In genomic region chr5:89679871-89680536, GRCm38 (mm10) we compare ENCODE assay signal across 8 mouse cellular contexts.
DNase-seq lines count a peak whose midpoint lies in the region; ATAC-seq and TF ChIP-seq lines count a peak whose summit lies in the region.

No protein-coding gene starts in this region.

- TF ChIP-seq CTCF in forebrain, postnatal 0 days (IDR thresholded peaks at IDR 0.05; ENCODE audit: low read depth): peak; percentile 65

- H3K4me2 ChIP-seq in forebrain, postnatal 0 days (ENCODE audit: low read depth): no peak overlapping the region
- no peak overlapping the region for H3K4me2 ChIP-seq in forebrain, embryonic 16.5 days (ENCODE audit: low read length)
- no peak overlapping the region for H3K4me2 ChIP-seq in neural tube, embryonic 11.5 days (ENCODE audit: low read depth)

- no peak overlapping the region for H3K9ac ChIP-seq in forebrain, postnatal 0 days
- H3K9ac ChIP-seq in forebrain, embryonic 16.5 days (replicated peaks; ENCODE audit: low read depth, low read length): no peak overlapping the region
- no peak overlapping the region for H3K9ac ChIP-seq in neural tube, embryonic 11.5 days (ENCODE audit: low read length)

- H3K4me1 ChIP-seq in forebrain, postnatal 0 days (ENCODE audit: insufficient read depth): no peaks in the 10 kb centered on the region
- no peaks in the 10 kb centered on the region for H3K4me1 ChIP-seq in forebrain, embryonic 16.5 days (replicated peaks; ENCODE audit: control insufficient read depth, insufficient read depth, low read length)
- no peaks in the 10 kb centered on the region for H3K4me1 ChIP-seq in neural tube, embryonic 11.5 days (ENCODE audit: control insufficient read depth, insufficient read depth, low read length)

- DNase-seq in forebrain, postnatal 0 days: peak; percentile 88
- DNase-seq in neural tube, embryonic 11.5 days (ENCODE audit: low spot score): peak; percentile 49
- DNase-seq in neural tube, embryonic 10.5 days (ENCODE audit: extremely low spot score, low spot score): no peak
- peak; percentile 4 to 59 for DNase-seq in adrenal gland, postnatal 36 days
- DNase-seq in heart, postnatal 4 days: peak; percentile 59
- DNase-seq in lung, postnatal 10 days: peak; percentile 71

- no peak for ATAC-seq in forebrain, postnatal 0 days
- no peak for ATAC-seq in forebrain, embryonic 16.5 days
- 0 out of 2 replicates have a peak, but pooled peaks have one; percentile 44 for ATAC-seq in neural tube, embryonic 11.5 days (ENCODE audit: insufficient read depth, low FRiP score, low TSS enrichment)
- no peak; the same call in 1 of the 2 replicates for ATAC-seq in granulocyte monocyte progenitor cell, adult 5-6 weeks (replicated peaks; ENCODE audit: poor library complexity, severe bottlenecking)

- H3K27me3 ChIP-seq in forebrain, postnatal 0 days (ENCODE audit: insufficient read depth, low read length): no peaks in the 10 kb centered on the region
- H3K27me3 ChIP-seq in forebrain, embryonic 16.5 days (replicated peaks; ENCODE audit: control insufficient read depth, insufficient read depth, low read length): no peaks in the 10 kb centered on the region
- no peaks in the 10 kb centered on the region for H3K27me3 ChIP-seq in neural tube, embryonic 11.5 days (ENCODE audit: control insufficient read depth, insufficient read depth, low read length)

- 61% methylated on average over 5 of the region's 5 CpGs for WGBS in forebrain, postnatal 0 days
- 63% methylated on average over 5 of the region's 5 CpGs for WGBS in forebrain, embryonic 16.5 days
- WGBS in neural tube, embryonic 11.5 days: 58% methylated on average over 5 of the region's 5 CpGs

- H3K9me3 ChIP-seq in forebrain, postnatal 0 days (ENCODE audit: low read length): no peaks in the 10 kb centered on the region
- H3K9me3 ChIP-seq in forebrain, embryonic 16.5 days (ENCODE audit: control insufficient read depth, low read length): no peaks in the 10 kb centered on the region
- no peaks in the 10 kb centered on the region for H3K9me3 ChIP-seq in neural tube, embryonic 11.5 days (ENCODE audit: control insufficient read depth, low read length)

- H3K4me3 ChIP-seq in forebrain, postnatal 0 days (ENCODE audit: low read depth, low read length): no peak overlapping the region
- no peak overlapping the region for H3K4me3 ChIP-seq in forebrain, embryonic 16.5 days (replicated peaks; ENCODE audit: low read length)
- H3K4me3 ChIP-seq in neural tube, embryonic 11.5 days (ENCODE audit: low read depth, low read length): no peak overlapping the region

- H3K36me3 ChIP-seq in forebrain, postnatal 0 days (ENCODE audit: insufficient read depth): peaks cover 4% of the 10 kb centered on the region; the same call in 1 of the 2 replicates
- H3K36me3 ChIP-seq in forebrain, embryonic 16.5 days (ENCODE audit: control insufficient read depth, insufficient read depth): no peaks in the 10 kb centered on the region
- no peaks in the 10 kb centered on the region for H3K36me3 ChIP-seq in neural tube, embryonic 11.5 days (ENCODE audit: control insufficient read depth, insufficient read depth, low read length)

- H3K27ac ChIP-seq in forebrain, postnatal 0 days (ENCODE audit: low read depth, low read length): no peak overlapping the region
- no peak overlapping the region for H3K27ac ChIP-seq in forebrain, embryonic 16.5 days (ENCODE audit: low read length)
- H3K27ac ChIP-seq in neural tube, embryonic 11.5 days (ENCODE audit: low read depth, low read length): no peak overlapping the region
